Mouse (Mus musculus) forebrain, embryonic 14.5 days (tissue): Measurements from ENCODE around the gene Jph4. TPM values are rescaled to one million over a fixed set of nuclear protein-coding genes. Genes with fewer than 3 reads are reported as not detected.
A peak's percentile ranks its signal among the peaks of the same experiment; 100 is the strongest.

Experiments used
- ATAC-seq: fragments of 200-750 bp; cut with Nextera tagmentation; 2 replicates; pipeline ENCODE4 v1.8.0; 2017; ENCODE audit warnings: mild to moderate bottlenecking, moderate library complexity
- DNase-seq: peaks from one replicate; pipeline ENCODE4 v3.0.0-alpha.2; 2015; ENCODE audit warnings: low spot score
- H3K27ac ChIP-seq: fragments of 300-500 bp; sonication (generic); 2 replicates; pipeline ENCODE4 v1.5.1; 2014; ENCODE audit warnings: low read depth, mild to moderate bottlenecking, control low read depth, low read length, moderate library complexity
- H3K27me3 ChIP-seq: fragments of 300-500 bp; sonication (generic); replicated peaks from 2 replicates; pipeline ENCODE4 v1.6.1; 2014; ENCODE audit warnings: low read length, control low read depth, mixed read lengths; ENCODE audit not compliant: control insufficient read depth, insufficient read depth
- H3K36me3 ChIP-seq: fragments of 300-500 bp; sonication (generic); 2 replicates; pipeline ENCODE4 v1.6.1; 2014; ENCODE audit warnings: low read length, control low read depth; ENCODE audit not compliant: control insufficient read depth, insufficient read depth
- H3K4me1 ChIP-seq: fragments of 300-500 bp; sonication (generic); 2 replicates; pipeline ENCODE4 v1.6.1; 2014; ENCODE audit warnings: antibody characterized with exemption, low read length, control low read depth; ENCODE audit not compliant: control insufficient read depth, insufficient read depth
- H3K4me2 ChIP-seq: fragments of 300-500 bp; sonication (generic); 2 replicates; pipeline ENCODE4 v1.6.1; 2014; ENCODE audit warnings: mild to moderate bottlenecking, control low read depth, low read length
- H3K4me3 ChIP-seq: fragments of 300-500 bp; sonication (generic); 2 replicates; pipeline ENCODE4 v1.5.1; 2014; ENCODE audit warnings: low read depth, low read length, control low read depth
- H3K9ac ChIP-seq: fragments of 300-500 bp; sonication (generic); 2 replicates; pipeline ENCODE4 v1.6.1; 2014; ENCODE audit warnings: mild to moderate bottlenecking, low read length, control low read depth, moderate library complexity
- H3K9me3 ChIP-seq: fragments of 300-500 bp; sonication (generic); replicated peaks from 2 replicates; pipeline ENCODE4 v1.6.1; 2016; ENCODE audit warnings: low read length, control low read depth, mixed read lengths; ENCODE audit not compliant: control insufficient read depth
- WGBS: fragments of 180-500 bp; shearing (Covaris S2); extraction: QIAGEN DNeasy Blood & Tissue Kit; methylation state at CpG from one replicate; pipeline ENCODE4 v1.1.7; 2014; 5-methylcytosine and 5-hydroxymethylcytosine counted together
- polyA plus RNA-seq: library from polyadenylated mRNA; unstranded; fragments of >200 nt; fragmentation: Nextera tagmentation; extraction: Ambion mirVana; gene quantifications from 2 replicates; pipeline ENCODE4 v1.2.1, GENCODE M21; 2014

Gene Jph4
- polyA plus RNA-seq, 1 experiment from 2014 or later, result 24.1 TPM

DNA sequence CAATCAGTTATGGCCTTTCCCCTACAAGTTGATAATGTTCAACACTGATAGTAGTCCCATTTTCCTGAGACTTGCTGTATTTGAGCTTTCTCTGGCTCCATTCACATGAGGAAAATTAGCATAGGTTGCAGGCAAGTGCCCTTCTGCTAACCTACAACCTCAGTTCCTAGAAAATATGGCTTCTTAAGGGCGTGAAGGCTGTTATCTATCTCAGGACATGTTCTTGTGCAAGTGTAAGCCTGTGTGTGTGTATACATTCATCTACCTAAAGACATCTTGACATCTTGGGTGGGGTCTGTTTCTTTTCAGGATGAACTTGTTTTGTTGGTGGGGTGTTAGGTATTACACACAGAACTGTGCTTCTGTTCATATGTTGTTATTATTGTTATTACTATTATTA is 57.7 kb downstream of the Jph4 start:
- ATAC-seq (no peak), DNase-seq (no peak)
- peak overlapping the region; percentile 65 for H3K4me2 ChIP-seq
- H3K9ac ChIP-seq, result no peak overlapping the region
- H3K36me3 ChIP-seq, result peaks cover 42% of the 10 kb centered on the region
- 91% methylated on average over 1 of the region's 1 CpGs for WGBS
- no peaks in the 10 kb centered on the region for H3K27me3 ChIP-seq
- no peaks in the 10 kb centered on the region for H3K9me3 ChIP-seq
- H3K4me1 ChIP-seq, result peaks cover 59% of the 10 kb centered on the region
- H3K27ac ChIP-seq, result no peak overlapping the region
- H3K4me3 ChIP-seq, result peak overlapping the region; percentile 15

Other genes starting within 250 kb of the Jph4 start
- gene Homez, start 246.0 kb downstream of the Jph4 start, polyA plus RNA-seq, result 9.3 and 11.7 TPM in 2 replicates
- gene Ppp1r3e, start 239.4 kb downstream of the Jph4 start, polyA plus RNA-seq, result 2.5 TPM in 2 replicates
- gene Bcl2l2, start 233.6 kb downstream of the Jph4 start, polyA plus RNA-seq, result 4.0 and 4.4 TPM in 2 replicates
- gene Gm20521, start 233.5 kb downstream of the Jph4 start, polyA plus RNA-seq, result not detected in 2 replicates
- 133 and 140 TPM in 2 replicates for gene Pabpn1, start 224.4 kb downstream of the Jph4 start, polyA plus RNA-seq
- gene Slc22a17, start 203.8 kb downstream of the Jph4 start, polyA plus RNA-seq, result 76.1 and 82.9 TPM in 2 replicates
- 26.9 and 27.7 TPM in 2 replicates for gene Efs, start 190.8 kb downstream of the Jph4 start, polyA plus RNA-seq
- gene Il25, start 184.2 kb downstream of the Jph4 start, polyA plus RNA-seq, result 0.38 and 0.48 TPM in 2 replicates
- 2.8 and 3.5 TPM in 2 replicates for gene Cmtm5, start 180.7 kb downstream of the Jph4 start, polyA plus RNA-seq
- 0.91 and 1.2 TPM in 2 replicates for gene Myh6, start 150.0 kb downstream of the Jph4 start, polyA plus RNA-seq
- not detected in 2 replicates for gene Gm17428, start 140.0 kb downstream of the Jph4 start, polyA plus RNA-seq
- gene Myh7, start 122.3 kb downstream of the Jph4 start, polyA plus RNA-seq, result 5.4 and 6.5 TPM in 2 replicates
- gene Ngdn, start 101.5 kb downstream of the Jph4 start, polyA plus RNA-seq, result 64.1 and 72.0 TPM in 2 replicates
- gene Zfhx2, start 24.6 kb downstream of the Jph4 start, polyA plus RNA-seq, result 8.5 and 12.0 TPM in 2 replicates
- 44.4 and 47.2 TPM in 2 replicates for gene Thtpa, start 22.2 kb downstream of the Jph4 start, polyA plus RNA-seq
- gene Ap1g2, start 10.3 kb downstream of the Jph4 start, polyA plus RNA-seq, result 8.1 and 9.2 TPM in 2 replicates
- 0.41 and 0.56 TPM in 2 replicates for gene Dhrs2, start 105.1 kb upstream of the Jph4 start, polyA plus RNA-seq